Mouse (Mus musculus) MEL (cell line): ENCODE results near the gene Sec24d.

Experiments
- EP300 ChIP-seq, 2 experiments: IDR thresholded peaks; 2 replicates each; pipeline ENCODE4 v1.6.1; 2011; ENCODE audit warnings: improper control_type of control experiment in 2 of 2, low read length in 2 of 2, low read depth in 1 of 2, mild to moderate bottlenecking in 1 of 2
- NRF1 ChIP-seq: IDR thresholded peaks from 2 replicates; pipeline ENCODE4 v1.6.1; 2014; ENCODE audit warnings: low read depth, mild to moderate bottlenecking, inconsistent platforms, low read length, improper control_type of control experiment, moderate library complexity; ENCODE audit not compliant: poor library complexity, insufficient read depth, severe bottlenecking
- POLR2A ChIP-seq, 2 experiments: IDR thresholded peaks; 2 replicates each; pipeline ENCODE4 v1.6.1; 2011 to 2012; ENCODE audit warnings: low read length in 2 of 2, mild to moderate bottlenecking in 2 of 2, control low read depth in 1 of 2, improper control_type of control experiment in 1 of 2, low read depth in 1 of 2, moderate library complexity in 1 of 2; ENCODE audit not compliant: control insufficient read depth in 1 of 2, insufficient read depth in 1 of 2, poor library complexity in 1 of 2
- TAL1 ChIP-seq: IDR thresholded peaks from 2 replicates; pipeline ENCODE4 v1.6.1; 2012; ENCODE audit warnings: mild to moderate bottlenecking, inconsistent platforms, low read length, moderate library complexity, mixed read lengths
- TCF12 ChIP-seq: IDR thresholded peaks from 2 replicates; pipeline ENCODE4 v1.6.1; 2014; ENCODE audit warnings: low read depth, mild to moderate bottlenecking, inconsistent platforms, low read length, improper control_type of control experiment, moderate library complexity

DNA sequence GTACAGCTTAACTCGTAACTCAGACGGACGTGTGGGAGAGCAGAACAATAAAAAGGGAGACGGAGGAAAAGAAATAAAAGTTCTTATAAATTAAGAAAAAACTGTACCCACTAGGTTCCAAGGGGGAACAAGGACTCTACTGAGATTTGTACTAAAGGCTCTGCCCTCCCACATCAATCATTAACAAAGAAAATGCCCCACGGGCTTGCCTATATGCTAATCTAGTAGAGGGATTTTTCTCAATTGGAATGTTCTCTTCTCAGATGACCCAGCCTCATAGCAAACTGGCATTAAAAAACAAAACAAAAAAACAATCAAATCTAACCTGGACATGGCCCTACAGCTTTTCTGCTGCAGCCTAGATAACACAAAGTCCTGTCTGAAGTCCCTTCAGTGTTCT is 128.4 kb downstream of the Sec24d start:
- no peak for TF ChIP-seq NRF1
- TF ChIP-seq POLR2A (IDR thresholded peaks at IDR 0.05; ENCODE audit: control insufficient read depth in 1 of 2, insufficient read depth in 1 of 2, low read depth in 1 of 2, low read length in 2 of 2, poor library complexity in 1 of 2), result no peak
- TF ChIP-seq EP300 (IDR thresholded peaks at IDR 0.05; ENCODE audit: low read depth in 1 of 2, low read length in 2 of 2), result no peak
- TF ChIP-seq TCF12, result no peak
- no peak for TF ChIP-seq TAL1
